Mouse (Mus musculus) adrenal gland, adult 18-20 months (tissue): ENCODE data around the gene Stk24. TPM values are rescaled to one million over a fixed set of nuclear protein-coding genes. Genes with fewer than 3 reads are reported as not detected.

Experiments used
- DNase-seq, 2 experiments: peaks; one replicate each; pipeline ENCODE4 v3.0.0; 2021 to 2022; ENCODE audit warnings: low spot score in 2 of 2
- total RNA-seq, 2 experiments: library from RNA; stranded (reverse); gene quantifications; 1 replicate in 1 of 2; 2 replicates in 1 of 2; pipeline ENCODE4 v1.2.3; 2021

Gene Stk24
- total RNA-seq, 2 experiments from 2014 or later: 82.2 to 121 TPM

DNA sequence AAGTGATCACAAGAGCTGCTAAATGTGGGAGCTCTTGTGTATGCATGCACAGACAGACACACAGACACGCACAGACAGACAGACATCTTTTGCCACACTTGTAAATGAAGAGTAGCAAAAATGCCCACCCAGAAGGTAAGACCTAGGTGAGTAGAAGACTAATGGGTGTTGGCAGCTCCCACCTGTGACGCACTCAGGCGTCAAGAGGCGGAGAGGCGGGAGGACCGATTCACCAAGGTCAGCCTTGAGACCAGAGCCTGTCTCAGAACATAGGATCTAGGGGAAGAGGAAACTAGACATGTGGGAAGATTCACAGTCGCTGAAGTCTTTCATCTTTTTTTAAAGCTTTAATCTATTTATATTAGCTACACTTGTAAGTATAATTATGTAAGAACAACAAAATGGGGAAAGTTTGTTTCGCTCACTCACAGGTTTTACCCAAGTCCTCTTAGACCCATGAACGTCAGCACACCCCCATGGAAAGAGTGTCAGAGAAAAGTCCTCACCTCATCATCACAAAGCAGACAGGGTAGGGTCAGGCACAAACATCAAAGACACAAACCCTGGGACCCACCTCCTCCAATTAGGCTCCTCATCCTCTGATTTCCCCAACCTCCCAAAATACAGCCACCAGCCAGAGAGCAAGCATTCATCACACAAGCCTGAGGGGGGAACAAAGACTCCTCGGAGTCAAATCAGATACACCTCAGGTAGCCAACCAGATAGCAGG, 26.0 kb downstream of the Stk24 start:
- peak in 1 of 2 experiments; percentile 50 for DNase-seq

- DNase-seq: no peak
Observed at GRCm38 (mm10) chr14:121352744-121353143, 27.1 kb downstream of the Stk24 start.

- no peak for DNase-seq
Observed at GRCm38 (mm10) chr14:121351737-121352136, 28.1 kb downstream of the Stk24 start.

- no peak for DNase-seq
Observed at GRCm38 (mm10) chr14:121350011-121350410, 29.8 kb downstream of the Stk24 start.

- DNase-seq: no peak
Observed at GRCm38 (mm10) chr14:121349291-121349690, 30.5 kb downstream of the Stk24 start.

DNA sequence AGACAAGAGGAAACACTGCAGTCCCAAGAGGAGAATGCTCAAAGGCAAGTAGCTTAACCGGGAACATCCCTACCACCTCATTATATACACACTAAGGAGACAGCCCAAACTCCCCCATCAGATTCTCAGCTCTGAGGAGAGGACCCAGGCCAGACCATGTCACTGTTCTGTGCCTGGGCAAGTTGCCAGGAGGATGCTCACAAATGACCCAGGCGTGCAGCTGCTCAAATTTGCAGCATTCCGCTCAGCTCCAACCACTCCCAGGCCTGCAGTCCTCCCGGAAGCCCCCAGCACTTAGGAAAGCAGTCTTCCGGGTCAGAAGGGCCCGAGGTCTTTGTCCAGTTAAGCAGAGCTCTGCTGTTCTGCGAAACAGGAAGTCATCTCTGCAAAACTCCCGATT, 31.6 kb downstream of the Stk24 start:
- DNase-seq: no peak

DNA sequence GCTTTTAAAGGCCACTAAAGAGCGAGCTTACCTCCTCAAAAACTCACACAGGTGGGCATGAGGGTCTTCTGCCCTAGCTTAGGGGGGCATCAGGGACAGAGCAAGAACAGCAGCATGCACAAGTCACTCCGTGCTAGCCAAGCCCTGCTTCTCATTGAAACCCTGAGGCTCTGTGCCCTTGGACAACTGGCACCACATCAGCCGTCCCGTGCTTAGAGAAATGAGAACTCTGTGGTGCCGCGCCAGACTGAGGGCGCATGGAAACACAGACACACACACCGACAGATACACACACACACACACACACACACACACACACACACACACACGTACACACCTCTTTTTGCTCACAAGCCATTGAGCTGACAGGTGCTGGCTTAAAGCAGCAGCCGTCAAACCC, 32.7 kb downstream of the Stk24 start:
- DNase-seq: no peak

- DNase-seq: no peak
Observed at GRCm38 (mm10) chr14:121346654-121347053, 33.2 kb downstream of the Stk24 start.

- no peak for DNase-seq
Observed at GRCm38 (mm10) chr14:121346053-121346452, 33.8 kb downstream of the Stk24 start.

DNA sequence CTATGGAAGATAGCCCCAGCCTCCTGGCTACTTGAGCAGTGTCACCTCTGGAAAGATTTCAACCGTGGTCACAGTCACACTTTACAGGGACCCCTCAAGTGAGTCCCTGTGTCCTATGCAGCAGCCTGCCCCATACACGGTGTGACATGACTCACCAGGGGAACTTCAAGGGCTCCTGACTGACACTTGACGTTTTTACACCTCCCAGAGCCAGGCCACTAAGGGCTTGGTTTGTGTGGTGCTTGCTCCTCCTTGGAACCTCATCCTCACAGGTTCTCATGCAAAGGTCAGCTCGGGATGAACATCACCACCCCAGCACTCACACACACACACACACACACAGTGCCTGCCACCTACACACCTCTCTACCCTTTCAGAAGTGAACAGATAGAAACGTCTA, 34.9 kb downstream of the Stk24 start:
- DNase-seq: no peak

- DNase-seq: no peak
Observed at GRCm38 (mm10) chr14:121342885-121343284, 36.9 kb downstream of the Stk24 start.

DNA sequence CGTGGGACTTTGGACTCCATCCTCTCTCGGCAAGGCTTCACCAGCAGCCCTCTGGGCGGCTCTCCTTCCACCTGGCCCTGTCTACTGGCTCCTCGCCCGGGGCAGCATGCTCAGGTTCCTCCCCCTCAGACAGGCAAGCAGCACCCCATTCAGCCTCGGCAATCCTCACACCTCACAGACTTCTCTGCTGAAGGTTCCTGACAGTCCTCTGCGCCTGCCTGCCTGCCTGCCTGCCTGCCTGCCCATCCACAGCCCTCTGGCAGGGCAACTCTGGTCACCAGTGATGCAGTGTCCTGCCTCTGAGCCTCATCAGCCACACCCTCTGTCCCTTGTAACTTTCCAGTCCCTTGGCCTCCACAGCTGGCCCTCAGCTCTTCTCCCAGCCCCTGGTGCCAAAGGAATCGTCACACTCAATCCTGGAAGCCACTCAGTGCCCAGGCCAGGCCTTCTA, 39.8 kb downstream of the Stk24 start:
- DNase-seq: peak in 1 of 2 experiments; percentile 52

DNA sequence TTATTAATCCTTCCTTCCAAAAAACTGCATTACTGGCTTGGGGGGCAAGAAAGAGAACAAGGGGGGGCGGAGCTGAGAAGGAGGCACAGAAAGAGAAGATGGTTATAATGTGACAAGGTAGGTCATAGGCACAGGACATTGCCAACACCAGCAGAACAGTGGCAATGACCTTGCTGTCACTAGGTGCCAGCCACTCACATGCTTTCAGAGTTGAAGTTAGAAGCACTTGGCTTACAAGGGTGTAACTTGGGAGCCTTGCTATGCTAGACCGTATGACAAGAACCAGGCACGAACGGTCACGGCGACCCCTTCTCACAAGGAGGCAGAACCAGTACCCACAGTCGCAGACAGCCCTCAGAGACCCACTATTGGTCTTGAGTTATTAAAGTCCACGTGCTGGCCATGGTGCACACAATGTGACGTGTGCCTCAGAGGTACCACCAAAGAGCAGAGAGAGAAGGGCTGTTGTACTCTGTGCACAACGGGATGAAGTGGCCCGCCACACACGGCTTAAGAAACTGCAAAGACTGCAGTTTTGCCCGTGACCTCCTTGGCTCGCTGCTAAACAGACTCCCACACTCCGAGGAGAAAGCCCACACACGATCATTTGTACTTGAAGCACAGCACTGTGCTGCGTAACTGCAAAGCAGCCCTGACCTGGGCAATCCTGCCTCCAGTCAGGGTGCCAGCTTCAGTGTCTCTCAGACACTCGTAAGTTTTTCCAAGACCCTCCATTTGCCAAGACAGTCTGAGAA, 40.8 kb downstream of the Stk24 start:
- DNase-seq: no peak

GRCm38 (mm10) chr14:121330090-121330408, 49.8 kb downstream of the Stk24 start:
- DNase-seq: no peak

DNA sequence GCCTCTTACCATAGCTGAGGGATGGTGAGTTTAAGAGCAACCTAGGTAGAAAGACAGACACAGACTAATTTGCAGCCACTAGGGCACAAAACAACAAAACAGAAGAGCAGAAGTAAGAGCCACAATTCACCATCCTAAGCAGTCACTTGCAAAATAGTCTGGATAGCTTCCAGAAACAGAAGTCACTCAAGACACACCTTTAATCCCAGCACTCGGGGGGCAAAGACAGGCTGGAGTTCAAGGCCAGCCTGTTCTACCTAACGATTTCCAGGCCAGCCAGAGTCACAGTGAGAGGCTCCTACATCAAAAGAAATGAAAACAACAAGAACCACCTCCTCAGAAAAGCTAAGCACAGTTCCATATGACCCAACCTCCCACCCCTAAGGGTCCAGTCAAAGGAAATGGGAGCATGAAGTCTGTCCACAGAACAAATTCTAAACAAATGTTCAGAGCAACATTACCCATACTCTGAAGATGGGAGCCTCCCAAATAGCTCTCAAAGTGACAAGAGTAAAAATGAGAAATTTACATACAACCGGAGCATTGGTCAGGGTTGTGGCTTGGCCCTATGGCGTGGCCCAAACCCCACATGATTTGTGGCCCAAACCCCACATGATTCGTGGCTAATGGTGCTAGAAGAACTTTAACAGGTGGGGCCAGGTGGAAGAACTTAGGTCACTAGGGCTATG, 50.3 kb downstream of the Stk24 start:
- DNase-seq: no peak

DNA sequence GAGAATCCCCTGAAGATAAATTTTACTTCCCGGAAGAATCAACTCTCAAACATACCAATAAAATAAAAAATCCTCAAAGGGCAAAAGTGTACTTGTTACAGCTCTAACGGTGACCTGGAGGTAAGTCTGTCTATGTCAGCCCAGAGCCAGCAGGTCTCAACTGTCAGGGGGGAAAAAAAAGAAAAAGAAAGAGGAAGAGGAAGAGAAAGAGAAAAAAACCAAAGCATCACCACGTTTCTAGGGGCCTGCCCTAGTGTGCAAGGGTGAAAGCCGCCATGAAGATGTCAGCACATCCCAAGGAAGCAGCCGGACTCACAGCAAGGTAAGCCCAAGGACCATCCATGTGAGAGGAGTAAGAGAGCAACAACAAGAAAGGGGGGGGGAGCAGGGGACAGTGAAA, 50.9 kb downstream of the Stk24 start:
- DNase-seq: no peak

DNA sequence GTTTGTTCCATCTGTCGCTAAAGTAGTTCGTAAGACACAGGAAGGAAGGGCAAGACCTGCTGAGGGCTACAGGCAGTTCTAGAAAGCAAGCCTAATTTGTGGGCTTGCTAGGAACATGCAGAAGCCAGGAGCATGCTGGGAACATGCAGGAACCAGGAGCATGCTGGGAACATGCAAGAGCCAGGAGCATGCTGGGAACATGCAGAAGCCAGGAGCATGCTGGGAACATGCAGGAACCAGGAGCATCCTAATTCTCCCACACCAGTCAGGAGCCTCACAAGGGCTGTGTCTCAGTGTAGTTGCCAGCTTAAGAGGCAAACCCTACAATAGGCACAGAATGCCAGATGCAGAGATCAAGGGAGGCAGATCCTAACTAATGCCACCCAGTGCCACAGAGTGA, 53.4 kb downstream of the Stk24 start:
- DNase-seq: no peak

- DNase-seq: no peak
Observed at GRCm38 (mm10) chr14:121324521-121325330, 55.1 kb downstream of the Stk24 start.

DNA sequence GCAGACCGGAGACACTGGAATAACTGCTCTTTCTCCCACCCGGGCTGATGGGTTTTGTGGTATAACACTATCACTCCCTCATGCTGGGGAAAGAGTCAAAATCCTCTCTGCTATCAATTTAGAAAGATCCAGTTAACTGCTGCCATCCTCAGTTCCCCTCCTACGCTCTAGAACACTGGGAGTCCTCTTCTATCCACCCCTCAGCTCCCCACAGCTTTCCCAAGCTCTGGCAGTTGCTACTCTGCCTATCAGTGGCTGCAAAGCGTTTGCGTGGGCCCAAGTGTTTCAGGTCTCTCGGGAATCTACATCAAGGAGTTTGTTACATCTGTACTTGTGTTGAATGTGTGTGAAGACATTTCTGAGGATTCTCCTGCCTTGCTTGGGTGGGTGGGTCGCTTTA, 57.2 kb downstream of the Stk24 start:
- no peak for DNase-seq

GRCm38 (mm10) chr14:121322150-121322549, 57.7 kb downstream of the Stk24 start:
- DNase-seq: no peak

DNA sequence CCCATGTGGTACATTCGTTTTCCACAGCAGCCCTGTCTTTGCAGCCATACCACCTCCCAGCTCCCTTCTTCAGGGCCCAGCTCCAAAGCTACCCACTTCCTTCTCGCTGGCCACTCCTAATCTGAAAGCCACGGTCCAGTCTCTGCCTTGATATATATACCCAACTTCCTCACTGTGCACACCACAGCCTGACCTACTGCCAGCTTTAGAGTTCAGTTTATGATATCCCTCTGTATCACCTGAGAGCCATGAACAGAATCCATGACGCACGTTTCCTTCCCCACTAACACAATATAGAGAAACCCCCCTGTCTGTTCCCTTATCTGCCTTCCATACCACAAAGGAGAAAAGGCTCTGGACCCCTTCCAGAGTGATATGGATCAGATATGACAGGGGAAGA, 61.4 kb downstream of the Stk24 start:
- no peak for DNase-seq
